Mouse (Mus musculus) adrenal gland, postnatal 36 days (tissue): ENCODE results near the gene Ccdc82. TPM values are rescaled to one million over a fixed set of nuclear protein-coding genes. Genes with fewer than 3 reads are reported as not detected.

Source experiments
- total RNA-seq, 2 experiments: library from RNA; stranded (reverse); gene quantifications; 2 replicates each; pipeline ENCODE4 v1.2.3; 2021

Gene Ccdc82
- total RNA-seq, 2 experiments from 2014 or later = 13.8 to 14.5 TPM

Other genes starting within 250 kb of the Ccdc82 start
- 1 to 10 TPM; 6.3 to 8.8 TPM for gene Jrkl, start 1.1 kb upstream of the Ccdc82 start, total RNA-seq
- gene Maml2, start 51.0 kb downstream of the Ccdc82 start, total RNA-seq = 1 to 10 TPM; 5.9 to 7.4 TPM
- gene Gm17571, start 199.8 kb downstream of the Ccdc82 start, total RNA-seq = not detected